Mouse (Mus musculus) mature B cell (primary cell): ENCODE data around the gene Immp2l.

ENCODE experiments used
- in situ Hi-C: fragments of 300-500 bp; cut with MboI; formaldehyde crosslinking; loops from 2 replicates; pipeline ENCODE4 v1.14.3; 2019

Immp2l gene

DNA sequence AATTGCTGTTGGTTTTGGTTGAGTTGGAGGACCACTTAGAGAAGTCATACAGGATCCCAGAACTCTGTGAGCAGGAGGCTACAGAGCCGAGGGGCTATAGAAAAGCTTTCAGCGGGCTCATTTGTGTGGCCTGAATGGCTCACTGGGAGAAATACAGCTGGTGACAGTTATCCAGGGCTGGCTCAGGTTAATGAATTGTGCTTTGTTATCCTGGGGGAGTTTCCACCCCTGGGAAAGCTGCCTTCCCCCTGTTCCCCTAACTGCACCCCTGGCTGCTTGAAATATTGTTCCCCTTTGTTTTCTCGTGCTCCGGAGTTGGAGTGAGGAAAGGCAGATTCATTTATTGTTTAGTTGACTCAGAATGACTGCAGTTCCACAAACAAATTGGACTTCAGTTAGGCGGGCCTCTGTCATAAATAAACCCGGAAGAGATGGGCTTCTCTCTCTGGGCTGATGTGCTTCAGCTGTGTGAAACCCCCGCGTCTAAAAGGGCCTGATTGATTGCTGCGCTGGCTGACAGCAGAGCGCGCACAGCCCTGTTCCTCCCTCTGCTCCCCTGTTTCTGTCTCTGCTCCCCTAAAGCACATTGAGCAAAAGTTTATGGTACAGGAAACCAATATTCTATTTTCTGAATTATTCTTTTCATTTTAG is 291.0 kb downstream of the Immp2l start:
- in situ Hi-C loops = no loop called here

DNA sequence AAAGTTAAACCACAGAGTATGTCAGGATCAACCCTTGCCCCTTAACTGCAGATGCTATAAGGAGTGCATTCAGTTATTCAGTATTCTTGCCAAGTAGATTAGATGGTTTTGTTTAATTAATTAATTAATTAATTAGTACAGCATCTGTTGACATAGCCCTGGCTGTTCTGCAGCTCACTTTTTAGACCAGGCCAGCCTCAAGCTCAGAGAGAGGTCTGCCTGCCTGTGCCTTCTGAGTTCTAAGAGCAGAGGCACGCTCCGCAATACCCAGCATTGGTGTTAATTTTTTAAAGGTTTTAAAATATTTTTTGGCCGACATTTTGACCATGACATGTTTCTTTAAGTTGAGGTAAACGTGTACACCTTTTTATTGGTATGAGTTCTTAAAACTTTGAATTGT is 292.0 kb downstream of the Immp2l start:
- in situ Hi-C loops = no loop called here

DNA sequence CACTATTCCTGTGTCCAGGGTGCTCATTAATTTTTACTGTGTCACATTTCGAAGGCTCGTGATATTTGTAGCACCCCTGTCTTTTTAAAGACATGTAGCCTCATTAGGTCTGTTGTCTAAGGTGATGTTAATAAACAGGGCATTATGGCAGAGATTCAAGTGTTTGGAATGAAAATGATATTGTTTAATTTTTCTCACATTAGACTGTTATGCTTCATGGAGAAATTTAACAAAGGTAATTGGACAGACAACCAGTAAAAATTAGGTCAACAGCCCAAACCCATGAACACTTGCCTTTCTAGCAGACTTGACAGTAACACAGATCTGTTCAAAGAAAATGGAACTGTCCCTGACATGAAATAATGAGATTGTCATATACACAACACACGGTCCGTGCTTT is 292.5 kb downstream of the Immp2l start:
- in situ Hi-C loops = no loop called here

- in situ Hi-C loops = no loop called here
Observed at GRCm38 (mm10) chr12:41317431-41317830, 293.5 kb downstream of the Immp2l start.

DNA sequence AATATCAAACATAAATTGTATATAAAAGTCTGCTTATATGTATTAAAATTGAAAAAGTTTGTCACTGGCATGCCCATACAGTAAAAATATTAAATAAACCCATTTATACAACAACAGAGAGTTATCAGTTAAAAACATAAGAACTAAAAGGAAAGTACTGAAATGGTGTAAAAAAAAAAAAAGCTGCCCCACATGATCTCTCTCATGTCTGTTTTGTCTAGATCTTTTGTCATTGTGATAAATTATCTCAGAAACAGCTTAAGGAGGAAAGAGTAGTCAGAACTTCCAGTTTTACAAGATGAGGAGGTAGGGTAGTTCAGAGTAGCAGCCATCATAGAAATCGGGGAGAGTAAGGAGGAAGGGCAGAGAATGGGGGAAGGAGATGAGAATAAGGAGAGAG is 298.1 kb downstream of the Immp2l start:
- in situ Hi-C loops = no loop called here

DNA sequence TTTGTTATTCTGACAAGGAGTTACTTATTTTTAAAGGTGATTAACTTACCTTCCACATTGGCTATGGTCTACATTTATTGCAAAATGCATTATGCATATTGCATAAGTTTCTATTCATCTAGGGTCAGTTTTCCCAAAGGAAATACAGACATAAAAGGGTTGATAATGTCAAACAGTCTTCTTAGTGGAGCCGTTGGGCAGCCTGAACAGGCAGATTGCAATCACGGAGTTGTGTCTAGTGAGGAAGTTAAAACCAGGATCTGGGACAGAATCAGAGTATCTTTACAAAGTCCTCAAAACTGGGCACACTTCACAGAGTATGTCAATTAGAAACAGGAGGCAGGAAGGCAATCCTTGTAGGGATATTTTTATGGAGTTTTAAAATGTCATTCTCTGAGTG is 300.5 kb downstream of the Immp2l start:
- in situ Hi-C loops = no loop called here

- in situ Hi-C loops = no loop called here
Observed at GRCm38 (mm10) chr12:41325756-41326155, 301.9 kb downstream of the Immp2l start.

GRCm38 (mm10) chr12:41330988-41331671 is 307.2 kb downstream of the Immp2l start:
- in situ Hi-C loops = no loop called here

DNA sequence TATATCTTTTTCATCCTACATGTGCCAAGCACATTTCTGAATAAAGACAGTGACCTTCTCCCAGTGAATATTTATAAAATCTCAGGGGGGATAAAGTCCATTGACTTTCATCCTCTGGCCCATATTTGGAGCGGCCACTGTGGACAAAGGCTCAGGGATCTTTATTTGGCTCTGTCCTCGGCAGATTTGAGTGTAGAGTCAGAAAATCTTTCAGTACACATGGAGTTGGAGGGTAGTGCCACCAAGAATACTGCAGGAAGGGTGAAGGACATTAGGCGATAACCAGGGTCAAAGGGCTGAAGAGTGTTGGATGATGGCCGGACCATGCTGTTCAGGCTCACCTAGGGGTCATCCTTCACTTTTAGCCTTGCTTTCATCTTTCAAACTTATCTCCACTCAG is 321.7 kb downstream of the Immp2l start:
- in situ Hi-C loops = no loop called here

DNA sequence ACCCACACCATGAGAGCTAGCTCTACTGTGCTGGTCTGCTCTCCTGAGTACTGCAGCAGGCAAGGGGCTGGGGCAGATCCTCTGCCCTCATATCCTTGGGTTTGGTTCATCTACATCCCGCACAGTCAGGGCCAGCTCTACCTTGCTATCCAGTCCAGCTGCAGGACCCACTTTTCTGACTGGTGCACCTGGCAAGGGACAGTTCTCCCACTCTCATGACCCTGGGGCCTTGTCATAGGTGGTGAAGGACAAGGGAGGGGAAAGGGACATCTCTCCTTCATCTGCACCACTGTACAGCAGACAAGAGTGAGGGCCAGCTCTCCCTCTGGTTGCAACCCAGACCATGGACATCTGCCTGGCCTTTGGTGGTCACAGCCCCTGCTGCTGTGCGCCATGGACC is 323.6 kb downstream of the Immp2l start:
- in situ Hi-C loops = no loop called here

DNA sequence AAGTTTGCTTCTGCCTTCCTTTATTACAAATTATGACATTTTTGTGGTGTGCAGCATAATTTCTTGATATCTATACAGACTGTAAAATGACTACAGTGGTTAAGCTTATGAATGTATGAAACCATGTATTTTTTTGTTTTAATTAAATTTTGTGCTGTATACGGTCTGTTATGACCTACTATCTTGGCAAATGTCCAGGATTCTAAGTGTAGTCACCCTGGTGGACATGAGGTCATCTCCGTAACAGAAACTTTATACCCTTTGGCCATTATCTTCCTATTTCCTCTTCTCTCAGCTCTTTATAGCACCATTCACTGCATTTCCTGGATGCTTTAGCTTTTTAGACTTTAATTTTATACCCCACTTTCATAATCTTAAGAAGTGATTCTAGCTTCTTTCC is 325.5 kb downstream of the Immp2l start:
- in situ Hi-C loops = no loop called here

DNA sequence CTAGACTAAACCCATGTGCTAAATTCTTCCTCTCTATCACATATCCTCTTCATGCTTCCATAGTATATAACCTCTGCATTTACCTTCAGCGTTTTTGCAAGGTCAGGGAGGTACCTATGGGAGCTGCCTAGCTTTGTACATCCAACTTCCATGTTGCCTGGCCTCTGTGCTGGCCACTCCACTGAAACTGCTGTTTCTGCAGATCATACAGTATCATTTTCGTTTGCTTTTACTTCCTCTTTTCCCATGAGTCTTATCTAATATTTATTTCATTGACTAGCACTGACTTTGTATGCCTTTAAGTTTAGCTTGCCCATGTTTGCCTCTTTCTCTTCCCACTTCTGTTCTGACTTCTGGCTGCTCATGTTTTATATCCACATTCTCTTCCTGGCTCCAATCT is 325.9 kb downstream of the Immp2l start:
- in situ Hi-C loops = no loop called here

- in situ Hi-C loops = no loop called here
Observed at GRCm38 (mm10) chr12:41351275-41351674, 327.4 kb downstream of the Immp2l start.

GRCm38 (mm10) chr12:41354857-41355256 is 331.0 kb downstream of the Immp2l start:
- in situ Hi-C loops = no loop called here

DNA sequence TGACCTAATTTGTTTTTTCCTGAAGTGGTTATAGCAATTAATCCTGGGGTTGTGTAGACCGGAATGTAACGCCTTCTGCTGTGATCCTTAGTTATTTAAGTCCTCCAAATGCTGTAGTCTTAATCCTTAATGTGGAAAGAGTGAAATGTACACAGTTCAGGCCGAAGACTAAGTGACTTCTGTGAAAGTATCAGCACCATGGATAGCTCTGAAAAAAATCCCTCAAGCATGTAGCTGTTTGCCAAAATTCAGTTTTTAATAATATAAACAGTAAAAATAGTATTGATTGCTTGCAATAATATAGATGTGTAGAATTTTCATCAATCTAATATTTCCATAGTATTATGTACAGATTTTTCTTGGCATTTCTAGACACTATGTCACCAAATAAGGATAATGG is 332.1 kb downstream of the Immp2l start:
- in situ Hi-C loops = no loop called here

- in situ Hi-C loops = no loop called here
Observed at GRCm38 (mm10) chr12:41386685-41387084, 362.8 kb downstream of the Immp2l start.

DNA sequence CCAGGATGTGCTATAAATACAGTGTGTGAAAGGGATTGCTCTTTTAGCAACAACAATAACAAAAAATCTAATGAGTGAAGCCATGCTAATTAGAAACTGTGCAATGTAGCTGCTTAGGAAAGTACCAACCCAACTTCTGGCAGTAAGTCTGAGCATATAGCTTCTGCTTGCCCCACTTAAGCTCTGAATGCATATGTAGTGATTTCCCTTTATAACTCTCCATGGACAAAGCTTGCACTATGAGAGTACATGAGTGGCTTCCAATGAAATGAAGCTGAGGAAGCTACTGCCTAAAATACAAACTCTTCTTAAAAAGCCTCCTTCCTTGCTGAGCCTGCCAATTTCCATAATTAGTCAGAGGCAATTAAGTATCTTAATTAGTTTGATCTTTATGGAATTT is 370.3 kb downstream of the Immp2l start:
- in situ Hi-C loops = no loop called here

- in situ Hi-C loops = no loop called here
Observed at GRCm38 (mm10) chr12:41401136-41401535, 377.2 kb downstream of the Immp2l start.

DNA sequence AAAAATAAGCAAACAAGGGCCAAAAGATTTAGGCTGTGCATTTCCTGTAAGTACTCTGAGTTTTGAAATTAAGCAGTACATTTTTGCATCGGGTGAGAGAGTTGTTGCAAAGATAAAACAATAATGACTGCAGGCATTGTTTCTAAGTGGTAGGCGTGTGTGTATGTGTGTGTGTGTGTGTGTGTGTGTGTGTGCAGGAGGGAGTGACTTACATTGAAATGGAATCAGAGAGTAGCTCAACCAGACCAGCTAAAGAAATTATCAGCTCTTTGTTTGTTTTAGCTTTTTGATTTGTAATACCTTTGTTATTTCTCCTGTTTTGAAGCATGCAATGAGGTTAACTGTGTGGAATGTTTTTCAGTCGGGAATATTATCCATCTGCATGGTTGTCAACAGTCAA is 378.0 kb downstream of the Immp2l start:
- in situ Hi-C loops = no loop called here

DNA sequence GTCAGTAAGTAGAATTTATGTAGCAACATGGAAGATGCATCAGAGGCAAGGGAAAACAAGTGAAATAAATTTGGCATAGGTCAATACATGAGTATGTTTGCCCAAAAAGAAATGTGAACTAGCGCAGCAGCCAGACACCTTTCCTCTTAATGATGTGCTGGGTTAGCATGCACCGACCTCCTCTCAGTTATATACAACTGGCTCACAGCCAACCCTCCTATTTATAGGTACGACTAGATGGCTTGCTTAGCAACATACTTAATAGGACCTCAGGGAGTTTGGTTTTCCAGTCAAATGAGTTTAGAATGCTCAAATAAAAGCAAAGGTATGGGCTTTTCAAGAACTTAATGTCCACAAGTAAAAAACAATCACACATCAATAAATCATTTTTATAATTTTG is 385.5 kb downstream of the Immp2l start:
- in situ Hi-C loops = no loop called here

GRCm38 (mm10) chr12:41416635-41417034 is 392.7 kb downstream of the Immp2l start:
- in situ Hi-C loops = no loop called here

DNA sequence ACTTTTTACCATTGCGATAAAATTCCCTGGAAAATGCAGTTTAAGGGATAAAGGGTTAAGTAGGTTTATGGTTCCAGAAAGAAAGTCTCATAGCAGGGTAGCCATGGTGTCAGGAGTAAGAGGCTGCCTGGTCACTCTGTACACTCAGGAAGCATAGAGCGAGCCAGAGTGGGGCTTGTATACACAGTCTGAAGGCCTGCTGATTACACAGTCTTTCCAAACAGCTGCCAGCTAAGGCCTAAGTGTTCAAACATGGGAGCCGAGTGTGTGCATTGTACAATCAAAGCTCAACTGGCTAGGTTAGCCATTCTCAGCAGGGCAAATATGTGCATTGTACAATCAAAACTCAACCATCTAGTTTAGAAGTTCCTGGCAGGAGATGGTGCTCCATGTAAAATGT is 393.2 kb downstream of the Immp2l start:
- in situ Hi-C loops = no loop called here

- in situ Hi-C loops = no loop called here
Observed at GRCm38 (mm10) chr12:41417961-41418360, 394.1 kb downstream of the Immp2l start.

GRCm38 (mm10) chr12:41425101-41425679 is 401.3 kb downstream of the Immp2l start:
- in situ Hi-C loops = no loop called here
